Mouse (Mus musculus): ENCODE results near the gene Gar1.

GRCm38 (mm10) chr3:129782746-129783145 is 48.5 kb downstream of the Gar1 start:
- TF ChIP-seq CTCF (IDR thresholded peaks at IDR 0.05 in 2 of 3, conservative IDR thresholded peaks at IDR 0.05 in 1 of 3; ENCODE audit: control insufficient read depth in 1 of 3, insufficient read depth in 1 of 3, low read depth in 2 of 3, low read length in 3 of 3, poor library complexity in 1 of 3, severe bottlenecking in 1 of 3) (peak; percentile 27 to 36 (median 28)), MAX (IDR thresholded peaks at IDR 0.05; ENCODE audit: low read length) (no peak), ZC3H11A (IDR thresholded peaks at IDR 0.05; ENCODE audit: low read depth, low read length) (no peak), SMC3 (IDR thresholded peaks at IDR 0.05; ENCODE audit: low read depth, low read length) (no peak)

Measured in MEL (cell line).